Mouse (Mus musculus) liver, postnatal 0 days (tissue): ENCODE data around the gene Mpzl1. TPM values are rescaled to one million over a fixed set of nuclear protein-coding genes. Genes with fewer than 3 reads are reported as not detected.

Experiments used
- ATAC-seq: fragments of 200-750 bp; cut with Nextera tagmentation; 2 replicates; pipeline ENCODE4 v1.8.0; 2017; ENCODE audit warnings: mild to moderate bottlenecking, moderate library complexity
- DNase-seq: peaks from one replicate; pipeline ENCODE4 v3.0.0-alpha.2; 2016
- H3K27ac ChIP-seq: fragments of 300-500 bp; sonication (generic); 2 replicates; pipeline ENCODE4 v1.5.1; 2014; ENCODE audit warnings: antibody characterized with exemption, moderate library complexity, mild to moderate bottlenecking, low read depth
- H3K27me3 ChIP-seq: fragments of 300-500 bp; sonication (generic); 2 replicates; pipeline ENCODE4 v1.6.1; 2014; ENCODE audit warnings: low read length, control low read depth, mixed read lengths; ENCODE audit not compliant: insufficient read depth
- H3K36me3 ChIP-seq: fragments of 300-500 bp; sonication (generic); replicated peaks from 2 replicates; pipeline ENCODE4 v1.6.1; 2014; ENCODE audit warnings: mild to moderate bottlenecking, control low read depth, low read length, moderate library complexity, mixed read lengths; ENCODE audit not compliant: insufficient read depth
- H3K4me1 ChIP-seq: fragments of 300-500 bp; sonication (generic); 2 replicates; pipeline ENCODE4 v1.6.1; 2014; ENCODE audit warnings: antibody characterized with exemption, mild to moderate bottlenecking, control low read depth; ENCODE audit not compliant: insufficient read depth
- H3K4me2 ChIP-seq: fragments of 300-500 bp; sonication (generic); 2 replicates; pipeline ENCODE4 v1.6.1; 2014; ENCODE audit warnings: low read depth, mild to moderate bottlenecking, low read length, moderate library complexity, mixed read lengths
- H3K4me3 ChIP-seq: fragments of 300-500 bp; sonication (generic); 2 replicates; pipeline ENCODE4 v1.5.1; 2014; ENCODE audit warnings: low read depth, low read length
- H3K9ac ChIP-seq: fragments of 300-500 bp; sonication (generic); replicated peaks from 2 replicates; pipeline ENCODE4 v1.6.1; 2014; ENCODE audit warnings: mild to moderate bottlenecking, moderate library complexity
- H3K9me3 ChIP-seq: fragments of 300-500 bp; sonication (generic); 2 replicates; pipeline ENCODE4 v1.6.1; 2016; ENCODE audit warnings: mild to moderate bottlenecking, control low read depth, low read length, mixed read lengths
- CTCF ChIP-seq: sonication (generic); IDR thresholded peaks from 2 replicates; pipeline ENCODE4 v1.5.1; 2016; ENCODE audit warnings: antibody characterized with exemption, low read depth
- EP300 ChIP-seq: IDR thresholded peaks from 2 replicates; pipeline ENCODE4 v1.6.1; 2016; ENCODE audit warnings: antibody characterized with exemption, low read depth, mild to moderate bottlenecking
- WGBS: fragments of 180-500 bp; shearing (Covaris S2); extraction: QIAGEN DNeasy Blood & Tissue Kit; methylation state at CpG from one replicate; pipeline ENCODE4 v1.1.7; 2014; ENCODE audit not compliant: insufficient replicate concordance; 5-methylcytosine and 5-hydroxymethylcytosine counted together
- polyA plus RNA-seq: library from polyadenylated mRNA; unstranded; fragments of >200 nt; fragmentation: Nextera tagmentation; extraction: Ambion mirVana; gene quantifications from 2 replicates; pipeline ENCODE4 v1.2.1, GENCODE M21; 2015

Gene Mpzl1
- polyA plus RNA-seq, 1 experiment from 2014 or later: 26.6 TPM

DNA sequence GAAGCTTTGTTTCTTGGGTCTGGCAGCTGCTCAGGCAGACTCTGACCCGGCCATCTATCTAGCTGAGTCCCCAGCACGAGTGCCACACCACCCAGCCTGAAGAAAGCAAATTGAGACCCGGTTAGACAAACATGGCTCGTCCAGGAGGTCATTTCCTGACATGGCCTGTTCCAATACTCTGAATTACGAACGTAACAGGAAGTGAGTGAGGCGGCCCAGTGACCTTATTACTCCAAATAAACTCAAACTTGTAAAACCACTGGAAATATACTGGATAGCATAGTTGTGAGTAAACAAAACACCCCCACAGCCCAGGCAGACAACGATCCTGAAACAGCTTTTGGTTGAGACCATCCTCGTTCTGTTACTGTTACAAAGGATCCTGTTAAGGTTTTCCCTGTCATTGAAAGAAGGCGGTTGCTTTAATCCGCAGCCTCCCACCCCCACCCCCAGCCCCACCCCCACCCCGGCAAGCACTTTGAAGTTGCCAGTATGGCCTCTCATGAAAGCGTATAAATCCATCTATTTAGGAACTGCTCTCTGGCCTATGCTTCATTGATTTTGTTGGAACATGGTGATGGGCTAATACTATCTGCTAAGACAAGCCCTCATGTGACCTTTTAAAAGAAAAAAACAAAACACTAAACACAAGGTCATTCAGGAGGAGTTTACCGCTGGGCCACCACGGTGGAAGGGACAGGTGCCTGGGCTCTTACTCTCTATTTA, 17.0 kb downstream of the Mpzl1 start:
- peak overlapping the region; percentile 28; the same call in 1 of the 2 replicates for H3K9ac ChIP-seq
- H3K36me3 ChIP-seq: no peaks in the 10 kb centered on the region
- TF ChIP-seq CTCF (no peak), EP300 (peak; percentile 11; the same call in 1 of the 2 replicates)
- WGBS: 27% methylated on average over 15 of the region's 15 CpGs
- H3K4me3 ChIP-seq: no peak overlapping the region
- no peaks in the 10 kb centered on the region for H3K9me3 ChIP-seq
- DNase-seq (peak; percentile 52), ATAC-seq (peak; percentile 89)
- peaks cover 16% of the 10 kb centered on the region for H3K4me1 ChIP-seq
- H3K27ac ChIP-seq: peak overlapping the region; percentile 96
- peak overlapping the region; percentile 34; the same call in 1 of the 2 replicates for H3K4me2 ChIP-seq
- no peaks in the 10 kb centered on the region for H3K27me3 ChIP-seq

DNA sequence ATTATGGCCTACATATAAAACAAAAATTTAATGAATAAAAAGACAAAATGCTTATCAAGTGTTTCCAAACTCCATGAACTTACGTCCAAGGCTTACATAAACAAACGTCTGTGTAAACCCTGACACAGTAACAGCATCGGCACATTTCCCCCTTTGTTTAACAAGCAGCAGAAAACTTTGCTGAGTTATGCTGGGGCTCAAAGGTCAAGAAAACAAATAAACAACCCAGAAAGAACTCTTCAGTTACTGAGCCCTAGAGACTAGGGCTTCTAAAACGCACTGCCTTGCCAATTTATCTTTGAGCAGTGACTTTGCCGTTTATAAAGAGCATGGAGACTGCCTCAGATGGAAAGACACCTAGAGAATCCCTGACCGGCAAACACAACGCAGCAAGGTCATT, 17.7 kb downstream of the Mpzl1 start:
- H3K4me3 ChIP-seq: no peak overlapping the region
- peak; percentile 46 for TF ChIP-seq EP300
- no peak for TF ChIP-seq CTCF
- peaks cover 16% of the 10 kb centered on the region for H3K4me1 ChIP-seq
- H3K4me2 ChIP-seq: peak overlapping the region; percentile 34; the same call in 1 of the 2 replicates
- 34% methylated on average over 7 of the region's 7 CpGs for WGBS
- no peaks in the 10 kb centered on the region for H3K27me3 ChIP-seq
- ATAC-seq (peak; percentile 73), DNase-seq (no peak)
- H3K36me3 ChIP-seq: no peaks in the 10 kb centered on the region
- peak overlapping the region; percentile 96 for H3K27ac ChIP-seq
- peak overlapping the region; percentile 28; the same call in 1 of the 2 replicates for H3K9ac ChIP-seq
- H3K9me3 ChIP-seq: no peaks in the 10 kb centered on the region

DNA sequence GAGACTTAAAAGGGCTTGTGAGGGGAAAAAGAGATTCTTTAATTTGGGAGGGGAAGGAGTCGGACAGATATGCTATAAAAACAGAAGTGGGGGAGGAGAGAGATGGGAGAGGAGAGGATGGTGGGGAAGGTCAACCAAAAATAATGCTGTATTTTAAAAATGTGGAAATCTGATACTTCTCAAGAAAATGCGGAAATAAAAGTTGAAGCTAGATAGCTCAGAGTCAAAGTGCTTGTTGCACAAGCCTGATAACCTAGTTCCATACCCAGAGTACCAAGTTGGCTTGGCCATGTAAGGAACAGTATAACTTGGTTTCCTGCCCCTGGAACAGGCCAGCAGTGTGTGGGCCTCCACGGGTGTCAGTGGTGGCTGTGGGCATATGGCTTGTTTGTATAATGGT, 19.5 kb downstream of the Mpzl1 start:
- no peak for TF ChIP-seq EP300
- no peak for TF ChIP-seq CTCF
- Histone ChIP-seq H3K4me1 (peaks cover 16% of the 10 kb centered on the region), H3K9ac (no peak overlapping the region), H3K27me3 (no peaks in the 10 kb centered on the region), H3K4me3 (no peak overlapping the region), H3K4me2 (no peak overlapping the region), H3K27ac (no peak overlapping the region), H3K9me3 (no peaks in the 10 kb centered on the region), H3K36me3 (no peaks in the 10 kb centered on the region)
- ATAC-seq (no peak), DNase-seq (no peak)
- WGBS: 82% methylated on average over 3 of the region's 3 CpGs

DNA sequence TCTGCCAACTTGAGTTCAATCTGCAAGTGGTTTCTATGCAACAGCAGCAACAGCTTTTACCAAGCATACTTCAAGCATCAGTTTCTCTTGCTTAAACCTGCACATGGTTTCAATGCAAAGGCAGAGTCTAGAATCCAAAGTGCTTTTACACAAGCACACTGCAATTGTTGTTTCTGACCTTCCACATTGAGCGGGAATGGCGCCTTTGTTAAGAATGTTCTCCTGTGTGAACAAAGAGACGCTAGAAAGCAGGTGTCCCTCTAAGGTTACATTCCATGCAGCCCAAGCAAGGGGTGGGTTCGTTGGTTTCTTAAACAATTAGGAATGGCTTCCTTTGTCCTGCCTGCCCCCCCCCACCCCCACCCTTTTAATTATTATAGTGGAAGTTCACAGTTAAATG, 20.4 kb downstream of the Mpzl1 start:
- no peak for TF ChIP-seq EP300
- TF ChIP-seq CTCF: no peak
- Histone ChIP-seq H3K4me3 (no peak overlapping the region), H3K36me3 (no peaks in the 10 kb centered on the region), H3K27ac (no peak overlapping the region), H3K4me2 (no peak overlapping the region), H3K9ac (no peak overlapping the region), H3K27me3 (no peaks in the 10 kb centered on the region), H3K4me1 (peaks cover 17% of the 10 kb centered on the region), H3K9me3 (no peaks in the 10 kb centered on the region)
- ATAC-seq (no peak), DNase-seq (no peak)
- WGBS: 74% methylated on average over 4 of the region's 4 CpGs

DNA sequence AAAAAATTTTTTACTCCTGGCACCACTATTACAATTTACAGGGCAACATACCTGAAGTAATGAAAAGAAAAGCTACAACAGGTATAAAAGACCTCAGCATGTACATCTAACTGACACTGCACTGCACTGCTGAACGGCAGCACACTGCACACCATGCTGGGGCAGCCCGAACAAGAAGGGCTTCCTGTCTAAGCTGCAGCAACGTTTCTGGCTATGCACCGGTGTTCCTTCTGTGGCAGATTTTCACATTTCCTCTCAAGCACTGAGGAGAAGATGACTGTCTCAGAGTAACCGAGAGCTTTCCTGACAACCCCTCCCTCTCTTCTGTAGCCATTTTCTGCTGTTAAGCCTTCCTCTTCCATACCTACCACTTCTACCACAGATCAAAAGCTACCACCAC, 21.6 kb downstream of the Mpzl1 start:
- TF ChIP-seq CTCF (no peak), EP300 (no peak)
- H3K4me3 ChIP-seq: no peak overlapping the region
- H3K9me3 ChIP-seq: no peaks in the 10 kb centered on the region
- no peak for ATAC-seq
- no peak for DNase-seq
- H3K9ac ChIP-seq: no peak overlapping the region
- peaks cover 14% of the 10 kb centered on the region for H3K4me1 ChIP-seq
- no peaks in the 10 kb centered on the region for H3K27me3 ChIP-seq
- 28% methylated on average over 5 of the region's 5 CpGs for WGBS
- no peak overlapping the region for H3K4me2 ChIP-seq
- H3K27ac ChIP-seq: no peak overlapping the region
- H3K36me3 ChIP-seq: no peaks in the 10 kb centered on the region

DNA sequence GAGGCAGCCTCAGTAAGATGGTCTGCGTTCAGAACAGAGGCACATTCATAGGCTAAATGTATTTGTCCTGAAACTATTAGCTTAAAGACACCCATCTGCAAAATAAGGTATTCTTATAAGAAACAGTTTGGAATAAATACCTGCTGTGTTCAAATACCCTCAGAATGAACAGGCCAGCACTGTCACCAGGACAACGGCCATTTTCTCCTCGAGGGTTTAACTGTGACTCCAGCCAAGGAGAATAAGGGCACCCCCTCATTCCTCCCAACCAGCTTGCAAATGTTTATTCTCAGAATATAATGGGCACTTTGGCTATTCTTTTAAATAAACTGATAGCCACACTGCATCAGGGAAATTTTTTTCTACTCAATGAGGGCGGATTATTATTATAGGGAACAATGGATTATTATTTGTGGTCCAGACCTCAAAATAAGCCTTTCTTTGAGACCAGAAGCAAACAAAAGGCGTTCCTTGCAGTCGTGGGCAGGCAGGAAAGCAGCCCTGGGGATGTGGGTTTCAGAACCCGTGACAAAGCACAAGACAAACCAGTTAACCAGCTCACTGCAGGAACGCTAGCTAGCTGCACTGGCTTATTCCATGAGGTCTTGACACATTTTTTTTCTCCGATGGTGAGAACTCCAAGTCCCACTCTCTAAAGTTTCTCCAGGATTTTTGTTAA, 23.9 kb downstream of the Mpzl1 start:
- Histone ChIP-seq H3K4me2 (no peak overlapping the region), H3K4me1 (peaks cover 7% of the 10 kb centered on the region), H3K27me3 (no peaks in the 10 kb centered on the region), H3K9ac (no peak overlapping the region), H3K9me3 (no peaks in the 10 kb centered on the region), H3K4me3 (no peak overlapping the region), H3K27ac (no peak overlapping the region), H3K36me3 (0 out of 2 replicates have a peak, but pooled peaks cover 3% of the 10 kb centered on the region)
- TF ChIP-seq CTCF: no peak
- TF ChIP-seq EP300: no peak
- DNase-seq: no peak
- no peak for ATAC-seq
- 59% methylated on average over 9 of the region's 9 CpGs for WGBS
